Mouse (Mus musculus) cerebellum, adult 9-10 months (tissue): ENCODE results near the gene Gng7.
"Not testable (repeated sequence)": the region's sequence is repeated elsewhere in the genome, so short reads cannot be mapped to it uniquely, and the experiment has no call there.

Experiments used
- DNase-seq: peaks from one replicate; pipeline ENCODE4 v3.0.0; 2022

Gng7 gene

DNA sequence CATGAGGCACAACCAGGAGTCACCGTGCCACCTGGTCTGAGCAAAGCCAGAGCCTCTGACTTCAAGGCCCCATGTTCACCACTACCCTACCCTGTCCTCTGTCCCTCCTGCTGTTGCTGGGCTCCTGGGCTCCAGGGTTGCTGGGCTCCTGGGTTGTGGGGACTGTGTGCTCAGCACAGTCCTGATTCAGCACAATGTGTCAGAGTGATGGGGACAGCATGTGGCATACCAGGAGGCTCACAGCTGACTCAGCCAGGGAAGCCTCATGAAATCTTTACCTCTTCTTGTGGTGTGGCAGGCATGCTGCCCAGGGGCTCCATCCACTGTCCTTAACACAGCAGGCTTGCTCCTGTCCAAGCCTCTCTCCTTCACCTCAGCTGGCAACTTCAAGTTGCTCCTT lies 22.8 kb downstream of the Gng7 start:
- no peak for DNase-seq

DNA sequence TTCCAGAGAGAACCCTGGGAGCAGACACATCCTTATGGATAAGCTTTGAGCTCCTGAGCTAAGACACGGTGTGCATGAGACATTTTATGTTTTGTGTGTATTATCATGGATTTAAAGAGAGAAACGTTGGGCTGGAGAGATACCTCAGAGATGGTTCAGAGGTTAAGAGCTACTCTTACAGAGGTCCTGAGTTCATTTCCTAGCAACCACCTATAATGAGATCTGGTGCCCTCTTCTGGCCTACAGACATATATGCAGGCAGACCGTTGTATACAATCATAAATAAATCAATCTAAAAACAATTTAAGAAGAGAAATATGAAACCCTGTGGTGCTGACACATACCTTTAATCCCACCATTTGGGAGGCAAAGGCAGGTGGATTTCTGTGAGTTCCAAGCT lies 23.7 kb downstream of the Gng7 start:
- DNase-seq: no peak

DNA sequence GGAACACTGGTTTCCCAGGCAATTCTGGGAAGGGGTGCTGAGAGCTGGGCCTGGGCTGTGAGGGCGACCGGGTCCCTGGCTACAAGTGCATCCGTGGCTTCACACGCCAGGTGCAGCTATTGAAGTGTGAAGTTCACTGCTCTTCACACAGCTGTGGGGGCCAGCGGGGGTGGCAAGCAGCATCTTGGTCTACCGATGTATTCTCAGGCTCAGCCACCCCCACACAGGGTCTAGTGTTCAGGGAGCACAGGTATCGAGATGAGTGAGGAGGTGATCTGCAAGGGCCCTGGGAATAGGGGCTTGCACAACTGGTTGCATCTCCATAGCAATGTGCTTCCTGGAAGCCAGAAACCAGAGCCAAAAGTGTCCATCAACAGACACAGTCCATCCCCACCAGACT lies 24.3 kb downstream of the Gng7 start:
- DNase-seq: no peak

DNA sequence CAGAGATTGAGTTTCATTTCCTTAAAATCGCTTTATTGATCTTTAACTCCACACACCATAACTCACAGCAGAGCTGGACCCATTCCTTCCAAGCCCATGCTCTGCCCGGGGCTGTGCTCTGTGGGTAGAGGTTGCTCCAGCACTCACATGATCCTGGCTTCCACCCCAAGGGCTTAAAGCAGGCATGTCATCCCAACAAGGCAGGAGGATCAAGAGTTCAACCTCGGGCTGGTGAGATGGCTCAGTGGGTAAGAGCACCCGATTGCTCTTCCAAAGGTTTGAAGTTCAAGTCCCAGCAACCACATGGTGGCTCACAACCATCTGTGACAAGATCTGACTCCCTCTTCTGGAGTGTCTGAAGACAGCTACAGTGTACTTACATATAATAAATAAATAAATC lies 24.9 kb downstream of the Gng7 start:
- not testable (repeated sequence) for DNase-seq

DNA sequence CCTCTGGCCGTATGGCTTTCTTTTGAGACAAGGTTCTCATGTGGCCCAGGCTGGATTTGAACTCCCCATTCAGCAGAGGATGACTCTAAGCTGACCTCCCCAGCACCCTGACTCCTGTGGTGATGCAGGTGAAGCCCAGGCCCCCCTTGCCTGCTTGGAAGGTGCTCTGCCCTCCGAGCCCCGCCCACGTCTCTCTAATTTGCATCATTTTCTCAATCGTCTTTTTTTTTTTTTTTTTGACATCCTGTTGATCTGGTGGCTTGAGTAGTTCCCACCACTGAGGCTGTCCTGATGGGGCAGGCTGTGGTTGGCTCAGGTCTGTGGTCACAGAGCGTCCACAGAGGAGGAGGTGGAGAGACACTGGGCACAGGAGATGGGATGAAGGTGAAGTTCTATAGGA lies 25.3 kb downstream of the Gng7 start:
- no peak for DNase-seq

DNA sequence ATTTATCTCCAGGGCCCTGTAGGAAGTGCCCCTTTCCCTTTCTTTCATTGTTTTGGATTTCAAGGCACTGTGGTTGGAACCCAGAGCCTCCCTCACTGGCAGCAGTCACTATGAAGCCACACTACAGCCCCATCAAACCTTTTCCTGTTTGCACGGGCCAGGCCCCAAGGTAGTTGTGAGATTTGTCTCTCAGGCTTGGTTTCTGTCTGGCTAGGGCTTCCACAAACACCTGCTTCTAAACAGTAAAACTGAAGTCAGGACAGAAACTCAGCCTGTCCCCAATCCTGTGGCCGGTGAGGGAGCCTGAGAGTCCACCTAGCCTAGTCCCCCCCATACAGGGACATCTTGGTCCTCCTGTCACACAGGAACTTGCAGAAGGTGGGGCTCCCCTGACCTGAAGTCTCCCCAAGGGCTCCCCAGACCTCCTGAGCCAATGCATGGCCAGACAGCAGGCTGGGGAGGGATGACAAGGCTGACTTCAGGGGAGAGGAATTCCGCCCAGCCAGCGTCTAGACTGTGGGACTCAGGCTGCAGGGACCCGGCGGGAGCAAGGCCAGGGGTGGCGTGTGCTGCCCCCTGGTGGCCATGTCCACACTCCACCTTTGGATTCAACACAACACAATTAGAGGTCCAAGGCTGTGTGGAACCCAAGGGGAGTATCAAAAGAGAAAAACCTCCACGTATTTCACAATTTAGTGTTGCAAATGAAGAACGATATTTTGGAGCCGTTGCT lies 26.9 kb downstream of the Gng7 start:
- peak; percentile 84 for DNase-seq

DNA sequence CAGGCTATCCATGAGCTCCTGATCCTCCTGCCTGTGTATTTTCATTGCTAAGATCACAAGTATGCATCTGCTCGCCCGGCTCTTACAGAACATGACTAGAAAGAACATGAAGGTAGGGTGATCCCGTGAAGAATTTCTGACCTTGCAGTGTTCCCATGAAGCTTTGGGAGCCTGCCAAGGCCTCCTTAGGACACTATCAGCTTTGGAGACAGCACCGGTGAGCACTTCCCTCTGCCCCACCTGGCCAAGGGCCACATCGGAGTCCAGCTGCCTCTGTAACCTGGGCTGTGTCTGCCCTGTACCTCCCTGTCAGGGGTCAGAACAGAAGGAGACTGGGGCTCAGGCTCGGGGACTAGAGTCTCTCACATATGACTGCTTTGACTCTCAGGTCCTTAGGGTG lies 28.0 kb downstream of the Gng7 start:
- DNase-seq: no peak

DNA sequence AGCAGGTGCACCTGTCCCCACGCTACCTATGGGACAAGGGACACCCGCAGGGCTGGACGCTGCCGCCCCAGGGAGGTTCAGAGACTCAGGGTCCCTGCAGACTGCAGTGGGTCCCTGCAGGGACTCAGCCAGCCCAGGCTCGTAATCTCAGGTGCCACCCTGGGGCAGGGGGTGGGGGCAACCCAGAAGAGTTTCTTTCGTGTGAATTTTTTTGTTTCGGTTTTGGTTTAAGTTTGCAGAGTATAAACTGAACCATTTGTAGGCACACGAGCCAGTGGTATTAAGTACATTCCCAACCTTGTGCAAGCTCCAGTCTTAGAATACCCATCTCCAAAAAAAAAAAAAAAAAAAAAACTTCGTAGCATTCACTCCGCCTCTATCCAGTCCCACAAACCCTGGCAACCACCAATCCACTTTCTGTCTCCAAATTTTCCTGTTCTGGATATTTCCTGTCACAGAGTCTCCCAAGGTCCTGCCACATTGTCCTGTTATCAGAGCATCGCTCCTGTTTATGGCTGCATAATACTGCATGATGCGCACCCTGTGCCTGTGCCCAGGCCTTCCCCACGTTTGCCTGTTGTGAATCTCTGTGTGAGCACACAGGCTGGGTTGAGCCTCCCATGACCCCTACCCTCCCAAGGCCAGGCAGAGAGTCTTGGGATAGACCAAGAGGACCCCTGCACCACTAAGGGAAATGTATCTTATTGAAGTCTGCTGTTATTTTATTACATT lies 28.6 kb downstream of the Gng7 start:
- no peak for DNase-seq

DNA sequence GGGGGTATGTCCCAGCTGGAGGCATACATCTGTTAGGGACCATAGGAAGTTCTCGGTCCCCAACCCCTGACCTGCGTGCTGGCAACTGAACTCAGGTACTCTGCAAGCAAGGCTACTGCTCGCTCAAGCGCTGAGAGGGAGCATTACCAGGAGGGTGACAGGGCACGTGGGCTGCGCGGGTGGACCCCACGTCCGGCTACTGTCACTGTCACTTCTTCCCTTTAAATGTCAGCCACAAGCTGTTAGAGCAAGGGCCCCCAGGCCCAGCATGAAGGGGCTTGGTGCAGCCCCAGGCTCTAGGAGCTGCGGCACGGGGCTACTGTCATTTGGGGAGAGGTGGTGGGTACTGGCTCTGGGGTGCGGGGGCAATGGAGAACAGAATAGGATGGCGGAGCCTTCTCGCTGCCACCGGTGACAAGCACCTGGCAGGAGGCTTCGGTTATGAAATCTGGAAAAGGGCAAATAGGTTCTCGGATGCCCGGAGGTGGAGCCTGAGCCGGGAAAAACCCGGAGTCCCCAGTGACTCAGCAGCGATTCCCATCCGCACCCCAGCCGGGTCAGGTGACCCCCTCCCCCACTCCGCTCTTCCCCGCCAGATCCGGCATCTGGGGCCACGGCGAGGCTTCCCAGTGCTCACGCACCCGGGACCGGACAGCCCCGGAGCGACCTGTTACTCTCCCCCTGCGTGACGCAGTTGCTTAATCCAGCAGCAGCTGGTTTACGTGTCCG lies 29.3 kb downstream of the Gng7 start:
- DNase-seq: no peak

DNA sequence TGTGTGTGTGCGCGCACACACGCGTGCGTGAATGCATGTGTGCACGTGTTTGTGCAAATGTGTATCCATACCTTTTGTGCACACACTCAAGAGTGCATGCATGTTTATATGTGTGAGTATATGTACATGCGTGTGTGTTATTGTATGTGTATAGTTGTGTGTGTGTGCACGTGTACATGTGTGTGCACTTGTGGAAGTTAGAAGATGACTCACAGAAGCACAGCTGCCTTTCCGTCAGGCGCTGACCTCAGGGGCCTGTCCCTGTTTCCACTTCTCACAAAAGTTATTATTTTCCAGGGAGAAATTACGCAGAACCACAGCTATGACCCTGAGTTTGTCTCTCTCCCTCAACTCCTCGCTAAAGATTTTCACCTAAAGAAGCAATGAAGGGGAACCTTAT lies 30.5 kb downstream of the Gng7 start:
- DNase-seq: no peak

DNA sequence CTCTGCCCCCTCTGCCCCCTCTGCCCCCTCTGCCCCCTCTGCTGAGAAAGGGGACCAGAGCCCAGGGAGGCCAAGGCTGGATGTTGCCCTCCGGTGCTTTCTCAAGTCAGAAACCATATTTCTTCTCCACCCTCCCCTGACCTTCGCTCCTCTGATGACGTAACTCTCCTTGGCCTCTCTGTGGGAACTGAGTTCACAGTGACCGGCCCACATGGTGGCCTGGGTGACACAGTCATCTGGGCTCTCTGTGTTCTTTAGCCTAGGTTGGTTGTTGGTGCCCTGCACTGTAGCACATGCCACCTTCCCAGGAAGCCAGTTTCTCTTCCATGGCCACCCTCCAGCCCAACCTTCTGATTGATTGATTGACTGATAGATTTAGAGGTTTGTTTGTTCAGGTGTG lies 32.4 kb downstream of the Gng7 start:
- DNase-seq: no peak

DNA sequence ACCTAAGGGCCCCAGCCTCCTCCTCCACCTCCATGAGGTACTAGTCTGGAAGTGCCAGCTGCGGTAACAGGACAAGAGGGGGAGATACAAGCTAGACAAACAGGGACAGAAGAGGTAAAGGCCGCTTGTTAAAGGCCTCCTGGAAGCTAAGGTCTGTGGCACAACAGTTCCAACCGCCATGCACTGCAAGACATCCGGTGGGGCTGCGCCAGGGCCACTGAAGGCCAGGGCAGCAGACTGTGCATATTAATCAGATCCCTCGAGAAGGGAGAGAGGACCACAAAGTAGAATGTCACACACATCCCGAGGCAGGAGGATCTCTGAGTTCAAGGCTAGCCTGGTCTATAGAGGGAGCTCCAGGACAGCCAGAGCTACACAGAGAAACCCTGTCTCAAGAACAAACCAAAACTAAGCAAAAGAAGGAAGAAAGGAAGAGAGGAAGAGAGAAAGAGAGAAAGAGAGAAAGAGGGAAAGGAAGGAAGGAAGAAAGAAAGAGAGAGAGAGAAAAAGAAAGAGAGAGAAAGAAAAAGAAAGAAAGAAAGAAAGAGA lies 33.1 kb downstream of the Gng7 start:
- no peak for DNase-seq

DNA sequence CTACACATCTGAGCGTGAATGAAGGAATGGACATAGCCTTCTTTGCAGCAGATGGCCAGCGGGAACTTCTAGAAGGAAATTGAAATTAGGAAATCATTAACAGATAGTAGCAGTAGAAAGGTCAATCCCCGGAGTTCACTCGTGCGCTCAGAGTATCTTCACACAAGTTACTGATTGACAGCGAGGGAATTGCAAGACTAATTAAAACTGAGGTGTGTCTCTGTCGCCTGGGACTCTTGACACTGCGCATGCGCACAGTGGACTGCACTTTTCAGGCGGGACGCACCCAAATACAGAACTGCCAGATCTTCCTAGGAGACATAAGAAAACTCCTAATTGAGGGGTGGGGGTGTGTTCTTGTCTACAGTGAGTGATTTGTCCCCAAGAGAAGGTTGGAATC lies 39.3 kb downstream of the Gng7 start:
- DNase-seq: no peak

DNA sequence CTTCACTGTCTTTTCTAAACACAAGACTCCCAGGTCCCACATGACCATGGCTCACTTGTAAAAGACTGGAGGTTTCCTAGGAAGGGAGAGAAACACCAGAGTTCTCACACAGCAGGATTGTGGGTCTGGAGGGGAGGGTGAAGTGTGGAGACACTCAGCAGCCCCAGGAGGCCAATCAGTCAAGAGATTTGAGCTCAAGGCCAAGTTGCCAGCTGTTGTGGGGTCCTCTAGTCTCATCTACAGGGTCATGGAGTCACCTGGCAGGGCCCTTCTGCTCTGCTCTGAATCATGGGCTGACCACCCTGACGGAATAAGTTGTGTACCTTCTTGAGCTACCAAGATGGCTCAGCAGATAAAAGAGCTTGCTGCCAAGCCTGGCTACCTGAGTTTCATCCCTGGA lies 41.0 kb downstream of the Gng7 start:
- DNase-seq: no peak

DNA sequence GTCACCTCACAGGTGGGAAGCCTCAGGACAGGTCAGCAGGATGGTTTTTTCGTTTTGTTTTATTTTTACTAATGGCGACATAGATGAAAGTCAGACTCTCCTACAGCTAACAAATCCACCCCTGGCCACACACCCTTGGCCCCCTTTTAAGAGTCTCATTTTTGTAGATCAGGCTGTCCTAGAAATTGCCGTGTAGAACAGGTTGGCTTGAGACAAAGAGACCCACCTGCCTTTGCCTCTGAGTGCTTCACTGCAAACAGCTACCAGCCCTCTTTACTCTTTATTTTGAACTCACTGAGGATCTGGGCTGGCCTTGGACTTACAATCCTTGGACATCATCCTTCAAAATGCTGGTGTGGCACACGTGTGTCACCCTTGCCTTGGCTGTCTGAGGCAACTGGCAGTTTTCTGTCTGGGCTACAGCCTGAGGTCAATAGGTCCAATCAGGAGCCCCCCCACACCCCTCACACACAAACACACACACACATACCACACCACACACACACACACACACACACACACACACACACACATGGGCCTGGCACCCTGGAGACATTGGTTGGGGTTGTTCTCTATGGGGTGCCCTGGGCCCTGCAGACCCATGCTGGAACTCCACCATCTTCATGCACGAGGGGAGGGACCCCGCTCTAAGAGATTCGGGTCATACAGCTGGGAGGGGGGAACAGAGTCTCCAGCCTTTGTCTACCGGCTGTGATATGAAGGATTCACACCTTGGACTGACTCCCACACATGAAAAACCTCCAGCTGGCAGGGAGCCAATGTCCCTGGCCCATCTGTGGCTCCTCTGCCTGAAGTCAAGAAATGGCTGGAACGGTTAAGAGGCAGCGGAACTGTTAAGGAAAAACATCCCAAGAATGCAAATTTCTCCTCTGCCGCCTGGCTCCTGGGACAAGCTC lies 42.4 kb downstream of the Gng7 start:
- DNase-seq: peak; percentile 88

DNA sequence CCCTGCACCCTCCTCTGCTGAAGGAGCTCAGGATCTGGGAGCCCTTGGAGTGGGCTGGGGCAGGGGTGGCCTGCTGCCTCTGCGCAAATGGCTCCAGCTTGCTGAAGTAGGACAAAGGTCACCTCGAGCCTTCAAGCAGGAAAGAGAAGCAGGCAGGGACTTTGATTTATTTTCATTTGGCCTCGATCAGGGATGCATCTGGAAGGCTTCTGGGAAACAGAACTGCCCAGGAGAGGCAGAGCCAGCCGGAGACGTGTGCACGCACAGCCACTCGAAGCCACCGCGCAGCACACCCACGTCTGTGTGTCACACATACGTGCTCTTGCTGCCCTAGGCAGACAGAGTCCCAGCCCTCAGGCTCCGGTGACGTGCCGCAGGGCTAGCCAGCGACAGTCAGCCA lies 43.2 kb downstream of the Gng7 start:
- DNase-seq: no peak

DNA sequence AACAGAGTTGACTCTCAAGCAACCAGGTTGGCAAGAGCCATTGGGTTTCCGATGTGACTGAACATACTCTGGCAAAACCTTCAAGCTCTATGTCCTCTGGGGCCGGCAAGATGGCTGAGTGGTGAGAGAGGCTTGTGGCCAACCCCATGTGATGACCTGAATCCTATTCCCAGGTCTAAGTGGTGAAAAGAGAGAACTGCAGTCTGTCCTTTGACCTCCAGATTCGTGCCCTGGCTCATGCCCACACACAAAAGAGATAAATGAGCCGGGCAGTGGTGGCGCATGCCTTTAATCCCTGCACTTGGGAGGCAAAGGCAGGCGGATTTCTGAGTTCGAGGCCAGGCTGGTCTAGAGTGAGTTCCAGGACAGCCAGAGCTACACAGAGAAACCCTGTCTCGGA lies 44.6 kb downstream of the Gng7 start:
- DNase-seq: no peak

DNA sequence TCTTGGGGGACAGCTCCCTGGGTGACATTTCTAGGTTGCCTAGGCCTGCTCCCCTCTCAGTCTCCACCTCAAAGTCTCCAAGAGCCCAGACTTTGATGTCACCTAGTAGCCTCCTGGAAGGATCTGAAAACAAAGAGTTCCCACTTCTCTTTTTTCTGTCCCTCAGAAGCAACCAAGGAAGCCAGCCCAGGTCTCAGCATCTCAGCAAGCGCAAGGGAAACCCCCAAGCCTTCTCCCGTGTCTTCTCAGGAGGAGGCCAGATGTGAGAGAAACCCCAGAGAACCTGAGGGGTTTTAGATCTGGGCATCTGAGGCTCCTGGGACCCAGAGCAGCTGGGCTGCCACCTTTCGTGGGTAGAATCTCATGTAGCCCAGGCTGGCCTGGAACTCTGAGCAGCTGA lies 45.4 kb downstream of the Gng7 start:
- DNase-seq: no peak

DNA sequence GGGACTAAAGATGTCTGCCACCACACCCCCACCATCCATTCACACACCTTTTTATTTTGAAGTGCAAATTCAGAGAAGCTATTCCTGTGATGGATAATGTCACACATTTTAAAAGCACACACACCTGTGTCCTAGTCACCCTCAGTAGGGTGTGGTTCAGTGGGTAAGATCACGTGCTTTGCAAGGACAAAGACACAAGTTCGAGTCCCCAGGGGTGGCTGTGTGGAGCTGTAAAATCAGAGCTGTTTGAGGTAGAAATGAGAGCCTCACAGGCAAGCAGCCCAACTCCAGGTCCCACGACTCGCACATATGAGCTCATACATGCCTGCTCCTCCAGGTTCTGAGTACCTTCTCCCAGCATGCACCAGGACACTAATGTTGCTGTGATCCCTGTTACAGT lies 46.6 kb downstream of the Gng7 start:
- DNase-seq: no peak

DNA sequence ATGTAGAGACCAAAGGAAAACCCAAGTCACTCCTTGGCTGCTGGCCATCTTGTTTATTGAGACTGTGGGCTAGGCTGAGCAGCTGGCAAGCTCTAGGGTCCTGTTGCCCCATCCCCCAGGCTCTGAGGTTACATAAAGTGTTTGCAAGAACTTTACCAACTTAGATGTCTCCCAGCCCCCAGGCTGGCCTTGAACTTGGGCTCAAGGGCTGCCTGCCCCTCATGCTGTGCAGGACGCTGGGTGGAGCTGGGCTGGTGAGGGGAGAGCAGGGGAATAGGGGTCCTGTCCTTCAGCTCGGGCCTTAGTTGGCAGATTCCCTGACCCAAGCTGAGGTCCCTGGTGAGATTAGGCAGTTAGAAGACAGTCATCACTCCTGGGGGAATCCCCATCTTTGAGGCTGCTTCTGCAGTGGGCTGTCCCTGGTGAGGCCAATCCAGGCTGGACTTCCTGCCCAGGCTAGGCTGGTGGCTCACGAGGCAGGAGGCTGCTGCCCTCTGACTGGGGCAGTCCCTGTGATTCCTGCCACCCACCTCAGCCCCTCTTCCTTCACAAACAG lies 47.6 kb downstream of the Gng7 start:
- DNase-seq: no peak

DNA sequence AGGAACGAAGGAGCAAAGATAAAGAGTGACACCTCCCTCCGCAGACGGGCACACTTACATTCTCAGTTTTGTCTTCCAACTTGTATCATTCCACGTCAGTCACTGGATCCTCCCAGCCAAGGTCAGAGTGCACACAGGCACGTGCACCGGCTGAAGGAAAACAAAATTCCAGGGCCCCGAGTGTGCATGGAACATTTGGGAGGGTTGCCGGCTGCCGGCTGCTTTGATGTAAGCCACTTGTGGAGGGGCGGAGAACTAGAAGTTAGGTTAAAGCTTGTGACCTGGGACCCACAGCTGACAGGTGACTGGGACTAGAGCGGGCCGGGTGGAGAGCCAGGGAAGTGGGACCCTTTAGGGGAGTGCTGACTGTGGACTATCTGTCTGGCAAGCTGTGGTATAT lies 48.4 kb downstream of the Gng7 start:
- DNase-seq: no peak
